In genomic region chr11:50527923-50528322, GRCm38 (mm10) we compare ENCODE assay signal across 22 mouse cellular contexts.
DNase-seq lines count a peak whose midpoint lies in the region; ATAC-seq lines count a peak whose summit lies in the region.
"Had no signal": no experiment of that assay in that cellular context is flagged by ENCODE, and none has a peak within 500 bp of the region (broad histone marks: within the 10 kb centered on the region; RNA-seq: fewer than 3 reads in every experiment).

No protein-coding gene starts in this region.

- H3K4me2 ChIP-seq in forebrain, embryonic 15.5 days (replicated peaks): no peak overlapping the region
- H3K4me2 ChIP-seq: embryonic facial prominence, embryonic 12.5 days; embryonic facial prominence, embryonic 15.5 days; heart, embryonic 11.5 days; hindbrain, embryonic 12.5 days; hindbrain, embryonic 15.5 days had no signal

- ATAC-seq in frontal cortex, adult (ENCODE audit: low TSS enrichment): peak; percentile 94
- no peak for ATAC-seq in forebrain, embryonic 15.5 days (replicated peaks)
- ATAC-seq: activated CD4-positive, CD25-positive, alpha-beta regulatory T cell, adult 4 months; forebrain, embryonic 14.5 days had no signal

- no peaks in the 10 kb centered on the region for H3K4me1 ChIP-seq in forebrain, embryonic 15.5 days
- H3K4me1 ChIP-seq: embryonic facial prominence, embryonic 12.5 days; embryonic facial prominence, embryonic 15.5 days; hindbrain, embryonic 12.5 days; hindbrain, embryonic 15.5 days had no signal

- no peaks in the 10 kb centered on the region for H3K9me3 ChIP-seq in forebrain, embryonic 15.5 days
- H3K9me3 ChIP-seq: embryonic facial prominence, embryonic 12.5 days; embryonic facial prominence, embryonic 15.5 days; hindbrain, embryonic 12.5 days; hindbrain, embryonic 15.5 days had no signal

- no peak for DNase-seq in frontal cortex, postnatal 36 days (ENCODE audit: low spot score in 2 of 2)
- DNase-seq in left cerebral cortex, postnatal 25 days (ENCODE audit: low spot score in 2 of 2): peak; percentile 17 to 70
- no peak for DNase-seq in left cerebral cortex, postnatal 4 days
- peak; percentile 30 to 43 for DNase-seq in right cerebral cortex, postnatal 10 days (ENCODE audit: low spot score in 2 of 2)
- DNase-seq in right cerebral cortex, postnatal 25 days: no peak
- DNase-seq: adrenal gland, adult 8-10 months; adrenal gland, postnatal 25 days; cerebellum, adult 18-20 months; cerebellum, adult 9-10 months; cerebellum, postnatal 14 days; gastrocnemius, adult 2 months; gastrocnemius, postnatal 14 days; heart, adult 11 months had no signal

- intact Hi-C loops in left cerebral cortex, postnatal 25 days (cut with DNase I): no loop called here
- intact Hi-C loops in left cerebral cortex, postnatal 4 days (cut with DNase I): no loop called here

- no peaks in the 10 kb centered on the region for H3K27me3 ChIP-seq in forebrain, embryonic 15.5 days
- H3K27me3 ChIP-seq: embryonic facial prominence, embryonic 15.5 days; hindbrain, embryonic 12.5 days; hindbrain, embryonic 15.5 days had no signal

- WGBS in forebrain, embryonic 15.5 days: 51% methylated on average over 5 of the region's 5 CpGs

- H3K4me3 ChIP-seq in forebrain, embryonic 15.5 days: no peak overlapping the region
- H3K4me3 ChIP-seq: embryonic facial prominence, embryonic 12.5 days; embryonic facial prominence, embryonic 15.5 days; gastrocnemius, adult 2 months; hindbrain, embryonic 12.5 days; hindbrain, embryonic 15.5 days had no signal

- H3K9ac ChIP-seq in forebrain, embryonic 15.5 days (replicated peaks): no peak overlapping the region
- H3K9ac ChIP-seq: embryonic facial prominence, embryonic 12.5 days; embryonic facial prominence, embryonic 15.5 days; hindbrain, embryonic 12.5 days; hindbrain, embryonic 15.5 days had no signal

- no peaks in the 10 kb centered on the region for H3K36me3 ChIP-seq in forebrain, embryonic 15.5 days
- H3K36me3 ChIP-seq: embryonic facial prominence, embryonic 12.5 days; embryonic facial prominence, embryonic 15.5 days; hindbrain, embryonic 12.5 days; hindbrain, embryonic 15.5 days had no signal

- no peak overlapping the region for H3K27ac ChIP-seq in forebrain, embryonic 15.5 days (replicated peaks)
- H3K27ac ChIP-seq: embryonic facial prominence, embryonic 12.5 days; embryonic facial prominence, embryonic 15.5 days; gastrocnemius, adult 2 months; hindbrain, embryonic 12.5 days; hindbrain, embryonic 15.5 days had no signal

Comparison
In these comparisons a context has a peak if more than half of its experiments do, and no peak if none do; other contexts are left out.
1. DNase-seq: peak in left cerebral cortex, postnatal 25 days (2 of 2) and right cerebral cortex, postnatal 10 days (2 of 2); none in frontal cortex, postnatal 36 days (0 of 2), left cerebral cortex, postnatal 4 days (single experiment) and right cerebral cortex, postnatal 25 days (single experiment).